Comparison of ENCODE assay signal across 11 mouse cellular contexts in genomic region chr2:103894981-103895676, GRCm38 (mm10).
DNase-seq lines count a peak whose midpoint lies in the region; ATAC-seq lines count a peak whose summit lies in the region.
"Had no signal": no experiment of that assay in that cellular context is flagged by ENCODE, and none has a peak within 500 bp of the region (broad histone marks: within the 10 kb centered on the region; RNA-seq: fewer than 3 reads in every experiment).

No protein-coding gene starts in this region.

- peak overlapping the region; percentile 86 for H3K27ac ChIP-seq in heart, embryonic 11.5 days (ENCODE audit: low read depth, low read length)
- H3K27ac ChIP-seq in hindbrain, embryonic 13.5 days, result no peak overlapping the region

- no peaks in the 10 kb centered on the region for H3K36me3 ChIP-seq in heart, embryonic 11.5 days (ENCODE audit: control insufficient read depth, insufficient read depth, low read length)
- H3K36me3 ChIP-seq in hindbrain, embryonic 13.5 days, result no peaks in the 10 kb centered on the region

- no peaks in the 10 kb centered on the region for H3K9me3 ChIP-seq in heart, embryonic 11.5 days (replicated peaks; ENCODE audit: control insufficient read depth, low read length)
- H3K9me3 ChIP-seq in hindbrain, embryonic 13.5 days, result no peaks in the 10 kb centered on the region

- intact Hi-C loops in heart, postnatal 10 days (cut with DNase I), result loop anchor here (1.0 kb wide), 1 partner anchor 75 kb away; no protein-coding TSS in a partner anchor

- H3K4me3 ChIP-seq in heart, embryonic 11.5 days (ENCODE audit: low read depth, low read length), result no peak overlapping the region
- H3K4me3 ChIP-seq in hindbrain, embryonic 13.5 days, result no peak overlapping the region

- ATAC-seq in heart, embryonic 11.5 days (replicated peaks; ENCODE audit: insufficient number of reproducible peaks, low FRiP score, low TSS enrichment), result no peak
- ATAC-seq in erythroid progenitor cell, adult 5-6 weeks (replicated peaks; ENCODE audit: low FRiP score, poor library complexity, severe bottlenecking), result 0 out of 2 replicates have a peak, but pooled peaks have one; percentile 6
- ATAC-seq in monocyte, adult 5-6 weeks (replicated peaks; ENCODE audit: insufficient number of reproducible peaks, low FRiP score, low TSS enrichment, poor library complexity, severe bottlenecking), result peak; percentile 40; the same call in 1 of the 2 replicates
- ATAC-seq in hindbrain, embryonic 13.5 days (ENCODE audit: low FRiP score), result no peak
- ATAC-seq: activated CD4-positive, CD25-positive, alpha-beta regulatory T cell, adult 4 months; midbrain, embryonic 16.5 days had no signal

- H3K4me1 ChIP-seq in heart, embryonic 11.5 days (ENCODE audit: control insufficient read depth, insufficient read depth, low read length), result peaks cover 38% of the 10 kb centered on the region
- H3K4me1 ChIP-seq in hindbrain, embryonic 13.5 days (replicated peaks), result peaks cover 22% of the 10 kb centered on the region

- H3K4me2 ChIP-seq in heart, embryonic 11.5 days, result 0 out of 2 replicates have a peak overlapping the region, but pooled peaks have one; percentile 3
- H3K4me2 ChIP-seq in hindbrain, embryonic 13.5 days, result no peak overlapping the region

- WGBS in heart, embryonic 11.5 days (ENCODE audit: insufficient replicate concordance), result 61% methylated on average over 12 of the region's 12 CpGs
- 63% methylated on average over 12 of the region's 12 CpGs for WGBS in hindbrain, embryonic 13.5 days

- H3K27me3 ChIP-seq in heart, embryonic 11.5 days (ENCODE audit: control insufficient read depth, insufficient read depth, low read length), result 0 out of 2 replicates have a peak, but pooled peaks cover 3% of the 10 kb centered on the region
- no peaks in the 10 kb centered on the region for H3K27me3 ChIP-seq in hindbrain, embryonic 13.5 days

- no peak for DNase-seq in heart, postnatal 10 days
- DNase-seq in B cell, adult 2 months, result peak; percentile 80 to 87
- no peak for DNase-seq in left cerebral cortex, adult 8-10 months (ENCODE audit: low spot score in 2 of 2)
- no peak for DNase-seq in thymus, postnatal 10 days (ENCODE audit: low spot score in 2 of 2)
- DNase-seq: cerebellum, adult 9-11 months had no signal

- peak overlapping the region; percentile 43; the same call in 1 of the 2 replicates for H3K9ac ChIP-seq in heart, embryonic 11.5 days (ENCODE audit: low read depth, low read length)
- H3K9ac ChIP-seq in hindbrain, embryonic 13.5 days, result no peak overlapping the region

Comparison
In these comparisons a context has a peak if more than half of its experiments do, and no peak if none do; other contexts are left out.
1. ATAC-seq: peak in erythroid progenitor cell, adult 5-6 weeks (single experiment) and monocyte, adult 5-6 weeks (single experiment); none in heart, embryonic 11.5 days (single experiment) and hindbrain, embryonic 13.5 days (single experiment).
2. DNase-seq: peak in B cell, adult 2 months (2 of 2); none in heart, postnatal 10 days (0 of 2), left cerebral cortex, adult 8-10 months (0 of 2) and thymus, postnatal 10 days (0 of 2).